Mouse (Mus musculus) heart, postnatal 0 days (tissue): ENCODE measurements around the gene Rnf10.

Source experiments
- CTCF ChIP-seq: IDR thresholded peaks from 2 replicates; pipeline ENCODE4 v1.5.1; 2016; ENCODE audit warnings: antibody characterized with exemption, control low read depth, low read depth
- EP300 ChIP-seq: IDR thresholded peaks from 2 replicates; pipeline ENCODE4 v1.6.1; 2016; ENCODE audit warnings: antibody characterized with exemption, low read depth

- TF ChIP-seq CTCF (no peak), EP300 (no peak)
Observed at GRCm38 (mm10) chr5:115262502-115263291, 10.0 kb downstream of the Rnf10 start.
